Mouse (Mus musculus): ENCODE data around the gene Gm39566.
"Not testable (repeated sequence)": the region's sequence is repeated elsewhere in the genome, so short reads cannot be mapped to it uniquely, and the experiment has no call there.

Gene Gm39566

GRCm38 (mm10) chr11:69815155-69815554, at the start of gene Gm39566:
Gm39566 (minus strand) TSS chr11:69815298.
- DNase-seq (ENCODE audit: low spot score): no peak

GRCm38 (mm10) chr11:69864138-69864860, 49.2 kb upstream of the Gm39566 start:
- no peak for DNase-seq (ENCODE audit: low spot score)

GRCm38 (mm10) chr11:69863729-69864128, 48.6 kb upstream of the Gm39566 start:
- DNase-seq (ENCODE audit: low spot score): not testable (repeated sequence)

GRCm38 (mm10) chr11:69858113-69858998, 43.3 kb upstream of the Gm39566 start, which contains the start of gene Tnk1:
Tnk1 (minus strand) TSS chr11:69858730.
- DNase-seq (ENCODE audit: low spot score): peak; percentile 74

- DNase-seq (ENCODE audit: low spot score): no peak
Measured at GRCm38 (mm10) chr11:69855347-69855746, 40.2 kb upstream of the Gm39566 start.

GRCm38 (mm10) chr11:69854680-69855079, 39.6 kb upstream of the Gm39566 start:
- DNase-seq (ENCODE audit: low spot score): no peak

GRCm38 (mm10) chr11:69853994-69854393, 38.9 kb upstream of the Gm39566 start:
- no peak for DNase-seq (ENCODE audit: low spot score)

- no peak for DNase-seq (ENCODE audit: low spot score)
Measured at GRCm38 (mm10) chr11:69850754-69851153, 35.7 kb upstream of the Gm39566 start.

- DNase-seq (ENCODE audit: low spot score): no peak
Measured at GRCm38 (mm10) chr11:69849884-69850283, 34.8 kb upstream of the Gm39566 start.

GRCm38 (mm10) chr11:69849128-69849527, 34.0 kb upstream of the Gm39566 start:
- no peak for DNase-seq (ENCODE audit: low spot score)

- no peak for DNase-seq (ENCODE audit: low spot score)
Measured at GRCm38 (mm10) chr11:69848021-69848420, 32.9 kb upstream of the Gm39566 start.

GRCm38 (mm10) chr11:69846738-69847688, 31.9 kb upstream of the Gm39566 start:
- peak; percentile 67 for DNase-seq (ENCODE audit: low spot score)

GRCm38 (mm10) chr11:69846198-69846680, 31.1 kb upstream of the Gm39566 start, which contains the start of gene Plscr3:
Plscr3 (plus strand) TSS chr11:69846376.
- DNase-seq (ENCODE audit: low spot score): peak; percentile 89

GRCm38 (mm10) chr11:69838714-69839104, 23.6 kb upstream of the Gm39566 start:
- no peak for DNase-seq (ENCODE audit: low spot score)

GRCm38 (mm10) chr11:69837952-69838713, 23.0 kb upstream of the Gm39566 start, which contains the start of gene Tmem256:
Tmem256 (plus strand) TSS chr11:69838514.
- peak; percentile 96 for DNase-seq (ENCODE audit: low spot score)

GRCm38 (mm10) chr11:69837604-69837951, 22.5 kb upstream of the Gm39566 start, which contains the start of gene Nlgn2:
Nlgn2 (minus strand) TSS chr11:69837784.
- no peak for DNase-seq (ENCODE audit: low spot score)

- peak; percentile 39 for DNase-seq (ENCODE audit: low spot score)
Measured at GRCm38 (mm10) chr11:69836703-69837576, 21.8 kb upstream of the Gm39566 start.

- no peak for DNase-seq (ENCODE audit: low spot score)
Measured at GRCm38 (mm10) chr11:69835966-69836335, 20.9 kb upstream of the Gm39566 start.

- DNase-seq (ENCODE audit: low spot score): no peak
Measured at GRCm38 (mm10) chr11:69835326-69835965, 20.3 kb upstream of the Gm39566 start.

All from urinary bladder, postnatal 14 days (tissue).